Mouse (Mus musculus) spleen, postnatal 14 days (tissue): ENCODE data around the gene Dnmt3a.
A peak's percentile ranks its signal among the peaks of the same experiment; 100 is the strongest.

Experiments used
- DNase-seq, 2 experiments: peaks; one replicate each; pipeline ENCODE4 v3.0.0; 2021 to 2022; ENCODE audit warnings: low spot score in 2 of 2

The Dnmt3a gene

GRCm38 (mm10) chr12:3805852-3806251, at the start of gene Dnmt3a:
Gene Dnmt3a (plus strand): TSS chr12:3806007.
- no peak for DNase-seq

GRCm38 (mm10) chr12:3756216-3756615, 49.6 kb upstream of the Dnmt3a start:
- no peak for DNase-seq

- DNase-seq, result no peak
These were observed 47.7 kb upstream of the Dnmt3a start for GRCm38 (mm10) chr12:3758127-3758526.

GRCm38 (mm10) chr12:3759419-3759818, 46.4 kb upstream of the Dnmt3a start:
- peak in 1 of 2 experiments; percentile 50 for DNase-seq

- no peak for DNase-seq
These were observed 44.8 kb upstream of the Dnmt3a start for GRCm38 (mm10) chr12:3760876-3761590.

- DNase-seq, result no peak
These were observed 44.1 kb upstream of the Dnmt3a start for GRCm38 (mm10) chr12:3761591-3762295.

GRCm38 (mm10) chr12:3764191-3764804, 41.5 kb upstream of the Dnmt3a start:
- DNase-seq, result no peak

GRCm38 (mm10) chr12:3767360-3767759, 38.4 kb upstream of the Dnmt3a start:
- no peak for DNase-seq

GRCm38 (mm10) chr12:3768391-3768790, 37.4 kb upstream of the Dnmt3a start:
- DNase-seq, result no peak

GRCm38 (mm10) chr12:3770546-3770945, 35.3 kb upstream of the Dnmt3a start:
- DNase-seq, result no peak

GRCm38 (mm10) chr12:3771080-3771479, 34.7 kb upstream of the Dnmt3a start:
- no peak for DNase-seq

- DNase-seq, result no peak
These were observed 32.2 kb upstream of the Dnmt3a start for GRCm38 (mm10) chr12:3773643-3774042.

- no peak for DNase-seq
These were observed 29.8 kb upstream of the Dnmt3a start for GRCm38 (mm10) chr12:3776015-3776414.

- DNase-seq, result no peak
These were observed 28.1 kb upstream of the Dnmt3a start for GRCm38 (mm10) chr12:3777682-3778081.

- DNase-seq, result no peak
These were observed 27.5 kb upstream of the Dnmt3a start for GRCm38 (mm10) chr12:3778286-3778685.

GRCm38 (mm10) chr12:3779639-3780038, 26.2 kb upstream of the Dnmt3a start:
- no peak for DNase-seq

GRCm38 (mm10) chr12:3780405-3780891, 25.4 kb upstream of the Dnmt3a start:
- peak; percentile 36 to 57 for DNase-seq

- DNase-seq, result no peak
These were observed 24.8 kb upstream of the Dnmt3a start for GRCm38 (mm10) chr12:3780931-3781471.

GRCm38 (mm10) chr12:3781482-3781881, 24.3 kb upstream of the Dnmt3a start:
- peak; percentile 79 to 89 for DNase-seq

GRCm38 (mm10) chr12:3783196-3783825, 22.5 kb upstream of the Dnmt3a start:
- DNase-seq, result no peak

- DNase-seq, result no peak
These were observed 21.5 kb upstream of the Dnmt3a start for GRCm38 (mm10) chr12:3784258-3784657.

- DNase-seq, result no peak
These were observed 21.1 kb upstream of the Dnmt3a start for GRCm38 (mm10) chr12:3784729-3785128.
